Comparison of ENCODE assay signal across 8 mouse cellular contexts in the genomic region with DNA sequence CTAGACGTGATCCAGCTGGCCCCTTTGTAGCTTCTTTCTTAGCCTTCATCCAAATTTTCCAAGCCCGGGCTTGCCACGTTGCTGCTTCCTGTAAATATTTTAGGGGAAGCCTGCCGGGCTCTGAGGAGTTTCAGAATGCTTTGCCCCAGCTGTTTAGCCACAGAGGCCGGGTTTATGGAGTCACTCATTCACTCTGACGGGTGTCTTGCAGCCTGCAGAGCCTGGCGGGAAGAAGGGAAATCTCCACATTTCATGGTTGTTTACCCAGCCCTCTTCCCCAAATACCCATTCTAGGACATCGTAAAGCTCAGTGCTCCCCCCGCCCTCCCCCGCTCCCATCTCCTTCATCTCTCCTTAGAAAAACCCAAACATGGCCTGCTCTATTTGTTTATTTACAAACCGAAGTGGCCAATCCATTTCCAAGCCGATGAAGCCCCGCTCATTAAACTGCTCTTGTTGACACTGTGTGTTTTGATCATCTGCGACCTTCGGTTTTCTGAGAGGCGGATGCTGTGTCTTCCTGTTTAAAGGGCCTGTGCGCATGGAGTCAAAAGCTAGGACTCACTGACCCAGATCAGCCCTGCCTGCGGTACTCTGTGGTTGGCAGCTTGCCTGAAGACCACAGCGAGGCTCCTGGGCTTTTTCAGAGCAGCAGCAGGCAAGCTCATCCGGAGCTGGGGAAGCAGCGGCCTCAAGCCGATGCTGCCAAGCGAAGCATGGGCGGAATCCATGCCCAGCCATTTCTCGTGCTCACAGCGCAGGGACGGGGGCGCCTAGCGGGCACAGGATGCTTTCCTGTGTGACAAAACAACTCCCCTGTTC. TPM values are rescaled to one million over a fixed set of nuclear protein-coding genes. Genes with fewer than 3 reads are reported as not detected.
DNase-seq lines count a peak whose midpoint lies in the region; ATAC-seq and TF ChIP-seq lines count a peak whose summit lies in the region.

No protein-coding gene starts in this region.

- peak overlapping the region; percentile 37 for H3K4me2 ChIP-seq in hindbrain, embryonic 14.5 days (replicated peaks)
- H3K4me2 ChIP-seq in lung, postnatal 0 days (replicated peaks; ENCODE audit: low read depth, low read length): peak overlapping the region; percentile 49

- H3K79me2 ChIP-seq in MEL (ENCODE audit: control insufficient read depth, insufficient read depth, low read length, poor library complexity): no peaks in the 10 kb centered on the region

- H3K9ac ChIP-seq in MEL (ENCODE audit: control insufficient read depth, low read depth, low read length, poor library complexity, severe bottlenecking): no peak overlapping the region
- 0 out of 2 replicates have a peak overlapping the region, but pooled peaks have one; percentile 28 for H3K9ac ChIP-seq in hindbrain, embryonic 14.5 days
- H3K9ac ChIP-seq in lung, postnatal 0 days (replicated peaks; ENCODE audit: low read depth): 0 out of 2 replicates have a peak overlapping the region, but pooled peaks have one; percentile 12

- peak overlapping the region; percentile 26; the same call in 1 of the 2 replicates for H3K27ac ChIP-seq in MEL (ENCODE audit: control insufficient read depth, low read depth, low read length)
- peak overlapping the region; percentile 68 for H3K27ac ChIP-seq in hindbrain, embryonic 14.5 days
- peak overlapping the region; percentile 70 for H3K27ac ChIP-seq in lung, postnatal 0 days (ENCODE audit: low read length)

- WGBS in hindbrain, embryonic 14.5 days: 35% methylated on average over 29 of the region's 29 CpGs
- 12% methylated on average over 29 of the region's 29 CpGs for WGBS in lung, postnatal 0 days

- no peak for TF ChIP-seq POLR2A in MEL (IDR thresholded peaks at IDR 0.05; ENCODE audit: control insufficient read depth in 1 of 2, insufficient read depth in 1 of 2, low read depth in 1 of 2, low read length in 2 of 2, poor library complexity in 1 of 2)

- no peaks in the 10 kb centered on the region for H3K27me3 ChIP-seq in MEL (ENCODE audit: control insufficient read depth in 1 of 2, insufficient read depth in 2 of 2, low read length in 2 of 2)
- no peaks in the 10 kb centered on the region for H3K27me3 ChIP-seq in hindbrain, embryonic 14.5 days (ENCODE audit: control insufficient read depth, insufficient read depth, low read length)
- no peaks in the 10 kb centered on the region for H3K27me3 ChIP-seq in lung, postnatal 0 days (replicated peaks; ENCODE audit: insufficient read depth, low read length)

- peaks cover 0 to 16% of the 10 kb centered on the region in 2 experiments; a peak in 2 of 4 replicates for H3K36me3 ChIP-seq in MEL (ENCODE audit: control insufficient read depth in 1 of 2, insufficient read depth in 2 of 2, low read length in 2 of 2)
- H3K36me3 ChIP-seq in hindbrain, embryonic 14.5 days (replicated peaks; ENCODE audit: control insufficient read depth, insufficient read depth): no peaks in the 10 kb centered on the region
- no peaks in the 10 kb centered on the region for H3K36me3 ChIP-seq in lung, postnatal 0 days (ENCODE audit: insufficient read depth, low read length)

- DNase-seq in MEL (ENCODE audit: low read depth, low spot score): no peak
- DNase-seq in cerebellum, adult 9-11 months: peak; percentile 80
- peak; percentile 59 for DNase-seq in gastrocnemius, adult 18-20 months (ENCODE audit: low spot score)
- peak; percentile 70 for DNase-seq in hindbrain, embryonic 14.5 days (ENCODE audit: low spot score)
- DNase-seq in layer of hippocampus, postnatal 10 days (ENCODE audit: low spot score in 2 of 2): peak; percentile 71
- DNase-seq in lung, postnatal 0 days (ENCODE audit: low spot score): peak; percentile 73
- DNase-seq in ovary, postnatal 10 days (ENCODE audit: low spot score): peak; percentile 37
- peak; percentile 70 for DNase-seq in thymus, postnatal 14 days

- no peak for TF ChIP-seq CTCF in MEL (IDR thresholded peaks at IDR 0.05 in 2 of 3, conservative IDR thresholded peaks at IDR 0.05 in 1 of 3; ENCODE audit: control insufficient read depth in 1 of 3, insufficient read depth in 1 of 3, low read depth in 2 of 3, low read length in 3 of 3, poor library complexity in 1 of 3, severe bottlenecking in 1 of 3)
- peak; percentile 23; the same call in 1 of the 2 replicates for TF ChIP-seq CTCF in lung, postnatal 0 days (IDR thresholded peaks at IDR 0.05)

- peak; percentile 75; the same call in 1 of the 2 replicates for ATAC-seq in hindbrain, embryonic 14.5 days (ENCODE audit: low FRiP score)
- peak; percentile 80 for ATAC-seq in lung, postnatal 0 days

- no peak for TF ChIP-seq RAD21 in MEL (IDR thresholded peaks at IDR 0.05; ENCODE audit: low read depth, low read length)

- no peaks in the 10 kb centered on the region for H3K9me3 ChIP-seq in MEL (replicated peaks; ENCODE audit: insufficient read depth, low read length)
- H3K9me3 ChIP-seq in hindbrain, embryonic 14.5 days (ENCODE audit: control insufficient read depth, low read length): no peaks in the 10 kb centered on the region
- H3K9me3 ChIP-seq in lung, postnatal 0 days (ENCODE audit: low read length): no peaks in the 10 kb centered on the region

- TF ChIP-seq EP300 in MEL (IDR thresholded peaks at IDR 0.05; ENCODE audit: low read depth in 1 of 2, low read length in 2 of 2): no peak
- TF ChIP-seq EP300 in lung, postnatal 0 days (IDR thresholded peaks at IDR 0.05): no peak

- peaks cover 4 to 18% of the 10 kb centered on the region in 2 experiments; a peak in 3 of 4 replicates for H3K4me1 ChIP-seq in MEL (ENCODE audit: control insufficient read depth in 1 of 2, insufficient read depth in 2 of 2, low read length in 2 of 2)
- H3K4me1 ChIP-seq in hindbrain, embryonic 14.5 days (replicated peaks; ENCODE audit: control insufficient read depth, insufficient read depth, low read length): peaks cover 12% of the 10 kb centered on the region
- peaks cover 3% of the 10 kb centered on the region; the same call in 1 of the 2 replicates for H3K4me1 ChIP-seq in lung, postnatal 0 days (ENCODE audit: insufficient read depth, low read depth, low read length)

- H3K4me3 ChIP-seq in MEL (ENCODE audit: control insufficient read depth in 1 of 2, insufficient read depth in 1 of 2, low read depth in 2 of 2, low read length in 2 of 2): no peak overlapping the region
- H3K4me3 ChIP-seq in hindbrain, embryonic 14.5 days (replicated peaks; ENCODE audit: low read length): no peak overlapping the region
- peak overlapping the region; percentile 19 for H3K4me3 ChIP-seq in lung, postnatal 0 days (ENCODE audit: low read depth, low read length)

TF ChIP-seq in MEL, 35 proteins besides CTCF, POLR2A, EP300 and RAD21:
- TF ChIP-seq MAZ (IDR thresholded peaks at IDR 0.05; ENCODE audit: low read depth, low read length): no peak
- TF ChIP-seq HCFC1 (IDR thresholded peaks at IDR 0.05; ENCODE audit: low read depth, low read length): no peak
- TF ChIP-seq MYC (IDR thresholded peaks at IDR 0.05; ENCODE audit: low read depth, low read length): no peak
- TF ChIP-seq CHD1 (IDR thresholded peaks at IDR 0.05; ENCODE audit: low read depth, low read length): no peak
- no peak for TF ChIP-seq MEF2A (IDR thresholded peaks at IDR 0.05; ENCODE audit: extremely low read depth, insufficient replicate concordance, low read depth, low read length, poor library complexity, severe bottlenecking)
- TF ChIP-seq ZNF384 (IDR thresholded peaks at IDR 0.05; ENCODE audit: low read depth, low read length): no peak
- no peak for TF ChIP-seq CHD2 (IDR thresholded peaks at IDR 0.05; ENCODE audit: low read length)
TF ChIP-seq in MEL: peak in this region for 0.

RNA-seq across cellular contexts. Expression of gene Trub1, which starts 41.1 kb away (rescaled TPM):
- total RNA-seq in MEL (2012; rRNA removed): 31.9 and 41.6 TPM in 2 replicates
- 10 to 100 TPM in 1 of 2 experiments, not detected in 1; 38.2 TPM for polyA plus RNA-seq in MEL (2012; ENCODE audit: insufficient read depth in 1 of 2, insufficient read length in 2 of 2, low read depth in 1 of 2, low replicate concordance in 2 of 2, missing spikeins in 1 of 2)
- total RNA-seq in gastrocnemius, adult 18-20 months (2021): 1 to 10 TPM; 4.1 to 5.1 TPM
- 13.6 and 14.1 TPM in 2 replicates for polyA plus RNA-seq in hindbrain, embryonic 14.5 days (2014; fragmentation: Nextera tagmentation; extraction: Ambion mirVana)
- 10 to 100 TPM; 17.3 to 19.7 TPM for total RNA-seq in layer of hippocampus, postnatal 10 days (2021)
- polyA plus RNA-seq in lung, postnatal 0 days (2015; fragmentation: Nextera tagmentation; extraction: Ambion mirVana): 8.5 and 9.0 TPM in 2 replicates

RNA-seq across cellular contexts. Expression of gene Fam160b1, which starts 51.1 kb away (rescaled TPM):
- total RNA-seq in MEL (2012; rRNA removed): 8.6 and 8.8 TPM in 2 replicates
- 10 to 100 TPM; 19.0 to 28.3 TPM for polyA plus RNA-seq in MEL (2012; ENCODE audit: insufficient read depth in 1 of 2, insufficient read length in 2 of 2, low read depth in 1 of 2, low replicate concordance in 2 of 2, missing spikeins in 1 of 2)
- 1 to 10 TPM; 8.8 to 9.7 TPM for total RNA-seq in gastrocnemius, adult 18-20 months (2021)
- 17.4 and 18.5 TPM in 2 replicates for polyA plus RNA-seq in hindbrain, embryonic 14.5 days (2014; fragmentation: Nextera tagmentation; extraction: Ambion mirVana)
- 10 to 100 TPM; 21.5 to 23.1 TPM for total RNA-seq in layer of hippocampus, postnatal 10 days (2021)
- 14.7 and 14.9 TPM in 2 replicates for polyA plus RNA-seq in lung, postnatal 0 days (2015; fragmentation: Nextera tagmentation; extraction: Ambion mirVana)
